Mouse (Mus musculus): ENCODE data around the gene Il25. TPM values are rescaled to one million over a fixed set of nuclear protein-coding genes. Genes with fewer than 3 reads are reported as not detected.

The Il25 gene
- total and polyA plus RNA-seq, 3 experiments = not detected

DNA sequence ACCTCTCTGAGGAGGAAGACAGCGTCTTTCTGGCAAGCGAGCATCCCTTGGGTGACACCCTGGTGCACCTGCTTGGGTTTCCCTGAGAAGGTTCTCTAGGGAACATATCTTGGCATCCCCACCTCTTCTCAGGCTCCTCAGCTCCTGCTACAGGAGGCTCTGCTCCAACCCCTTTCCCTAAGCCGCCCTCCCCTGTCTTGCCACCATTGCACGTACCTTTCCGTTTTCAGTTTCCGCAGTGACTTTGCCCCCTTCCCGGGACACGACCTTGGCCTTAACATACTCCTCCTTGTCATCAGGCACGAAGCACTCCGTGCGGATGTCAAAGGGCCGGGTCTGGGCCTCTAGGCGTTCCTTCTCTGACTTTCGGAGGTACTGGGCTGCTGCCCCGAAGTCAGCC is 32.5 kb downstream of the Il25 start:
- DNase-seq (ENCODE audit: extremely low read depth) = no peak
- no peak overlapping the region for H3K4me2 ChIP-seq (ENCODE audit: insufficient read depth, low read depth, poor library complexity, severe bottlenecking)
- H3K4me3 ChIP-seq (replicated peaks in 1 of 3; ENCODE audit: low read depth in 2 of 3, low read length in 2 of 3, poor library complexity in 1 of 3) = no peak overlapping the region
- H3K9me3 ChIP-seq (replicated peaks; ENCODE audit: low read length) = peaks cover 2% of the 10 kb centered on the region
- H3K79me2 ChIP-seq (replicated peaks; ENCODE audit: control insufficient read depth, extremely low read depth, insufficient read depth, poor library complexity, severe bottlenecking) = no peaks in the 10 kb centered on the region
- TF ChIP-seq CHD1 (IDR thresholded peaks at IDR 0.05; ENCODE audit: low read depth, low read length) = no peak
- TF ChIP-seq HCFC1 (IDR thresholded peaks at IDR 0.05; ENCODE audit: low read depth, low read length) = no peak
- TF ChIP-seq MYC (IDR thresholded peaks at IDR 0.05; ENCODE audit: low read depth, low read length) = no peak
- TF ChIP-seq SIN3A (IDR thresholded peaks at IDR 0.05; ENCODE audit: low read length) = no peak
- no peak for TF ChIP-seq ELF1 (IDR thresholded peaks at IDR 0.05; ENCODE audit: low read depth, low read length)
- TF ChIP-seq TCF12 (IDR thresholded peaks at IDR 0.05; ENCODE audit: low read depth, low read length) = no peak
- no peak for TF ChIP-seq RAD21 (IDR thresholded peaks at IDR 0.05; ENCODE audit: low read depth, low read length)
- TF ChIP-seq POLR2A (IDR thresholded peaks at IDR 0.05; ENCODE audit: low read depth, low read length) = no peak
- TF ChIP-seq BHLHE40 (IDR thresholded peaks at IDR 0.05; ENCODE audit: low read depth, low read length) = no peak
- H3K36me3 ChIP-seq (replicated peaks in 1 of 2; ENCODE audit: control insufficient read depth in 1 of 2, insufficient read depth in 1 of 2, low read length in 1 of 2) = no peaks in the 10 kb centered on the region
- dilution Hi-C loops (cut with MboI; ENCODE audit: extremely low pct_ligation_motif_present, extremely low pct_unique_long_range_greater_than_20kb, low sequenced_read_pairs) = no loop called here
- peaks cover 71% of the 10 kb centered on the region for H3K27me3 ChIP-seq (replicated peaks)
- H3K27ac ChIP-seq (ENCODE audit: insufficient read depth, low read depth) = no peak overlapping the region
- in situ Hi-C loops (cut with MboI; ENCODE audit: low pct_ligation_motif_present, low pct_unique_long_range_greater_than_20kb, low sequenced_read_pairs) = no loop called here
- peaks cover 9 to 20% of the 10 kb centered on the region in 2 experiments for H3K4me1 ChIP-seq (ENCODE audit: control insufficient read depth in 1 of 2, insufficient read depth in 2 of 2)
- no peak overlapping the region for H3K9ac ChIP-seq (ENCODE audit: insufficient read depth, low read depth)

DNA sequence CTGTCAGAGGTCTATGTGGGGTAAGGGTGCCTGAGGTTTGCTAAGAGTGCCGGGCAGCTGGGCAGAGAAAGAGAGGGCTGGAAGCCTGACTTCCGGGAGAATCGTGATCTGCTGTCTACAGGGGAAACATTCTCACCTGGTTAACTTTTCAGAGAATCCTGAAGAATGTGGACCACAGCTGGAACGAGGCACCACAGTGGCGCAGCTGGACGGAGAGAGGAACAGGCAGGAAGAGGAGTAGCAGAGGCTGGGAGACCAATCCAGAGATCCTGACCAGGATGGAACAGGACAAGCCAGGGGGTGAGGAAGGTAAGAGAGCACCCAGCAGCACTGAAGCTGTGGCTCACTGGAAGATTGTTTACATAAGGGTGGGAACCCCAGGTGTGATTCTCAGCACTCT is 33.1 kb downstream of the Il25 start:
- Histone ChIP-seq H3K9me3 (replicated peaks; ENCODE audit: low read length) (peaks cover 2% of the 10 kb centered on the region), H3K36me3 (replicated peaks in 1 of 2; ENCODE audit: control insufficient read depth in 1 of 2, insufficient read depth in 1 of 2, low read length in 1 of 2) (no peaks in the 10 kb centered on the region), H3K27ac (ENCODE audit: insufficient read depth, low read depth) (no peak overlapping the region), H3K4me1 (ENCODE audit: control insufficient read depth in 1 of 2, insufficient read depth in 2 of 2) (peaks cover 4 to 20% of the 10 kb centered on the region in 2 experiments; a peak in 2 of 4 replicates), H3K4me2 (ENCODE audit: insufficient read depth, low read depth, poor library complexity, severe bottlenecking) (no peak overlapping the region), H3K4me3 (replicated peaks in 1 of 3; ENCODE audit: low read depth in 2 of 3, low read length in 2 of 3, poor library complexity in 1 of 3) (no peak overlapping the region), H3K79me2 (replicated peaks; ENCODE audit: control insufficient read depth, extremely low read depth, insufficient read depth, poor library complexity, severe bottlenecking) (no peaks in the 10 kb centered on the region), H3K27me3 (replicated peaks) (peaks cover 77% of the 10 kb centered on the region), H3K9ac (ENCODE audit: insufficient read depth, low read depth) (no peak overlapping the region)
- no peak for DNase-seq (ENCODE audit: extremely low read depth)
- dilution Hi-C loops (cut with MboI; ENCODE audit: extremely low pct_ligation_motif_present, extremely low pct_unique_long_range_greater_than_20kb, low sequenced_read_pairs) = no loop called here
- in situ Hi-C loops (cut with MboI; ENCODE audit: low pct_ligation_motif_present, low pct_unique_long_range_greater_than_20kb, low sequenced_read_pairs) = no loop called here
- TF ChIP-seq ETS1 (conservative IDR thresholded peaks at IDR 0.05; ENCODE audit: low read depth, low read length) = no peak
- TF ChIP-seq GABPA (IDR thresholded peaks at IDR 0.05; ENCODE audit: insufficient replicate concordance, low read depth, low read length) = no peak
- TF ChIP-seq ZMIZ1 (IDR thresholded peaks at IDR 0.05; ENCODE audit: low read depth, low read length) = no peak
- TF ChIP-seq CHD2 (IDR thresholded peaks at IDR 0.05; ENCODE audit: low read length) = no peak
- TF ChIP-seq ZKSCAN1 (IDR thresholded peaks at IDR 0.05; ENCODE audit: borderline replicate concordance, low read depth, low read length) = no peak
- TF ChIP-seq USF2 (conservative IDR thresholded peaks at IDR 0.05; ENCODE audit: low read depth, low read length) = no peak
- TF ChIP-seq MAFK (IDR thresholded peaks at IDR 0.05; ENCODE audit: insufficient replicate concordance, low read length) = no peak
- no peak for TF ChIP-seq CTCF (conservative IDR thresholded peaks at IDR 0.05 in 1 of 2, IDR thresholded peaks at IDR 0.05 in 1 of 2; ENCODE audit: low read depth in 2 of 2, low read length in 2 of 2)
- TF ChIP-seq TBP (conservative IDR thresholded peaks at IDR 0.05; ENCODE audit: low read depth, low read length) = no peak
- no peak for TF ChIP-seq TCF12 (IDR thresholded peaks at IDR 0.05; ENCODE audit: low read depth, low read length)
- TF ChIP-seq JUN (IDR thresholded peaks at IDR 0.05; ENCODE audit: insufficient read depth, low read depth, low read length) = no peak
- no peak for TF ChIP-seq HCFC1 (IDR thresholded peaks at IDR 0.05; ENCODE audit: low read depth, low read length)
- TF ChIP-seq BHLHE40 (IDR thresholded peaks at IDR 0.05; ENCODE audit: low read depth, low read length) = no peak
- TF ChIP-seq SIN3A (IDR thresholded peaks at IDR 0.05; ENCODE audit: low read length) = no peak
- no peak for TF ChIP-seq RCOR1 (conservative IDR thresholded peaks at IDR 0.05; ENCODE audit: low read depth, low read length)
- TF ChIP-seq SMC3 (IDR thresholded peaks at IDR 0.05; ENCODE audit: low read depth, low read length) = no peak
- TF ChIP-seq KAT2A (IDR thresholded peaks at IDR 0.05; ENCODE audit: insufficient replicate concordance, low read length) = no peak
- no peak for TF ChIP-seq MYC (IDR thresholded peaks at IDR 0.05; ENCODE audit: low read depth, low read length)
- TF ChIP-seq USF1 (IDR thresholded peaks at IDR 0.05; ENCODE audit: low read depth, low read length) = no peak

Measured in CH12.LX (cell line).